ENCODE assay signal across 13 mouse cellular contexts in the genomic region with DNA sequence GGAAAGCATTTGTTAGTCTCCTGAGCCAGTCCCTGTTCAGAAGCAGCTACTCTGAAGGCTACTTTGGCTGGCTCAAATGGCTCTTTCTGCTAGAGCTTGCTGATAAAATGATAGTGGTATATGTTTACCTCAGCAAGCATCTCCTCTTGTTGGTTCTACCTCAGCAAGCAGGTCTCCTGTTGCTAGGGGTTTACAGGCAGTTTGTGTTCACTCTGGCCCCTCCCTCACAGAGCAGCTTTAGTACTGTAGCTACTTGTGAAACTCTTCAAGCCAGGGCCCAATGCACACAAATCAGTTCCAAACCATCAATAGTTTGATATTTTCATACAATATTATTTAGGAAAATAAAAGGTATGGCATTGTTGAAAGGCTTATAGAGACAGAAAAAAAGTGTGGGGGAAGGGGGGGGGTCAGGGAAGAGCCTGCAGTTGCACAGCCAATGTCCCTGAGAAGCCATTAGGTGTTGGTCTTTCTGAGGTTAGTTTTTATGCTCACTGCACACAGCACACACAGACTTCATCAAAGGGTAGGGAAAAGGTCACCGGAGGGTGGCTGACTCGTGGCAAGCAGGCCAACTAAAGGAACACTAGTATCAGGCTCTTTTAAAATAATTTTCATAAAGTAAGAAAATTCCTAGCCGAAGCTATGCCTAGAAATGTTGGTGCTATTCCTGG.
DNase-seq lines count a peak whose midpoint lies in the region; ATAC-seq and TF ChIP-seq lines count a peak whose summit lies in the region.
"Had no signal": no experiment of that assay in that cellular context is flagged by ENCODE, and none has a peak within 500 bp of the region (broad histone marks: within the 10 kb centered on the region; RNA-seq: fewer than 3 reads in every experiment).

No protein-coding gene starts in this region.

- H3K27me3 ChIP-seq in lung, postnatal 0 days (replicated peaks; ENCODE audit: insufficient read depth, low read length), result no peaks in the 10 kb centered on the region
- H3K27me3 ChIP-seq in hindbrain, embryonic 16.5 days (replicated peaks; ENCODE audit: control insufficient read depth, insufficient read depth, low read length), result no peaks in the 10 kb centered on the region
- no peaks in the 10 kb centered on the region for H3K27me3 ChIP-seq in limb, embryonic 13.5 days
- H3K27me3 ChIP-seq in liver, embryonic 11.5 days (replicated peaks; ENCODE audit: control insufficient read depth, insufficient read depth, low read length), result no peaks in the 10 kb centered on the region
- H3K27me3 ChIP-seq: megakaryocyte, embryonic 14.5 days had no signal

- H3K9ac ChIP-seq in lung, postnatal 0 days (replicated peaks; ENCODE audit: low read depth), result no peak overlapping the region
- no peak overlapping the region for H3K9ac ChIP-seq in hindbrain, embryonic 16.5 days (ENCODE audit: low read depth, low read length)
- no peak overlapping the region for H3K9ac ChIP-seq in limb, embryonic 13.5 days
- no peak overlapping the region for H3K9ac ChIP-seq in liver, embryonic 11.5 days (ENCODE audit: low read depth, low read length)
- H3K9ac ChIP-seq: liver, postnatal 0 days had no signal

- intact Hi-C loops in gastrocnemius, adult 2 months (cut with DNase I), result no loop called here

- WGBS in lung, postnatal 0 days, result 67% methylated on average over 3 of the region's 3 CpGs
- WGBS in lung, adult 2 months, result 57% methylated on average over 3 of the region's 3 CpGs
- WGBS in hindbrain, embryonic 16.5 days, result 59% methylated on average over 3 of the region's 3 CpGs
- WGBS in limb, embryonic 13.5 days, result 20% methylated on average over 3 of the region's 3 CpGs
- WGBS in liver, embryonic 11.5 days, result 80% methylated on average over 3 of the region's 3 CpGs

- H3K27ac ChIP-seq in gastrocnemius, adult 2 months, result peak overlapping the region; percentile 4; the same call in 1 of the 2 replicates
- no peak overlapping the region for H3K27ac ChIP-seq in lung, postnatal 0 days (ENCODE audit: low read length)
- no peak overlapping the region for H3K27ac ChIP-seq in hindbrain, embryonic 16.5 days (ENCODE audit: low read depth, low read length)
- no peak overlapping the region for H3K27ac ChIP-seq in limb, embryonic 13.5 days
- no peak overlapping the region for H3K27ac ChIP-seq in liver, embryonic 11.5 days (ENCODE audit: low read depth, low read length)

- no peak for TF ChIP-seq POLR2A in lung, adult 2 months (IDR thresholded peaks at IDR 0.05; ENCODE audit: borderline replicate concordance, extremely low read depth, low read depth, low read length)

- peak overlapping the region; percentile 38 for H3K4me3 ChIP-seq in gastrocnemius, adult 2 months
- H3K4me3 ChIP-seq in lung, postnatal 0 days (ENCODE audit: low read depth, low read length), result no peak overlapping the region
- H3K4me3 ChIP-seq in lung, adult 2 months (replicated peaks; ENCODE audit: extremely low read depth, low read depth, low read length), result no peak overlapping the region
- H3K4me3 ChIP-seq in hindbrain, embryonic 16.5 days (ENCODE audit: low read length), result no peak overlapping the region
- H3K4me3 ChIP-seq in limb, embryonic 13.5 days, result no peak overlapping the region
- H3K4me3 ChIP-seq in liver, embryonic 11.5 days (ENCODE audit: low read depth, low read length), result no peak overlapping the region
- H3K4me3 ChIP-seq: megakaryocyte, embryonic 14.5 days had no signal

- no peaks in the 10 kb centered on the region for H3K4me1 ChIP-seq in lung, postnatal 0 days (ENCODE audit: insufficient read depth, low read depth, low read length)
- no peaks in the 10 kb centered on the region for H3K4me1 ChIP-seq in lung, adult 2 months (ENCODE audit: control insufficient read depth, insufficient read depth, low read length)
- H3K4me1 ChIP-seq in hindbrain, embryonic 16.5 days (ENCODE audit: control insufficient read depth, insufficient read depth, low read depth, low read length), result peaks cover 9% of the 10 kb centered on the region
- H3K4me1 ChIP-seq in limb, embryonic 13.5 days, result peaks cover 56% of the 10 kb centered on the region
- no peaks in the 10 kb centered on the region for H3K4me1 ChIP-seq in liver, embryonic 11.5 days (replicated peaks; ENCODE audit: control insufficient read depth, insufficient read depth, low read length)

- H3K36me3 ChIP-seq in lung, postnatal 0 days (ENCODE audit: insufficient read depth, low read length), result no peaks in the 10 kb centered on the region
- no peaks in the 10 kb centered on the region for H3K36me3 ChIP-seq in hindbrain, embryonic 16.5 days (ENCODE audit: control insufficient read depth, insufficient read depth, low read length)
- no peaks in the 10 kb centered on the region for H3K36me3 ChIP-seq in limb, embryonic 13.5 days
- no peaks in the 10 kb centered on the region for H3K36me3 ChIP-seq in liver, embryonic 11.5 days (ENCODE audit: control insufficient read depth, insufficient read depth, low read length)

- no peak for TF ChIP-seq EP300 in lung, postnatal 0 days (IDR thresholded peaks at IDR 0.05)

- no peak for DNase-seq in gastrocnemius, adult 2 months
- DNase-seq in gastrocnemius, adult 18-20 months (ENCODE audit: low spot score), result no peak
- DNase-seq in lung, postnatal 0 days (ENCODE audit: low spot score), result no peak
- no peak for DNase-seq in lung, adult 2 months
- DNase-seq in liver, embryonic 11.5 days (ENCODE audit: low spot score), result no peak
- no peak for DNase-seq in urinary bladder, adult 2 months (ENCODE audit: low spot score)
- DNase-seq: B cell, adult 2 months; gastrocnemius, postnatal 36 days; liver, postnatal 0 days had no signal

- no peak for TF ChIP-seq CTCF in gastrocnemius, adult 2 months (IDR thresholded peaks at IDR 0.05)
- no peak for TF ChIP-seq CTCF in lung, postnatal 0 days (IDR thresholded peaks at IDR 0.05)
- TF ChIP-seq CTCF in lung, adult 2 months (IDR thresholded peaks at IDR 0.05; ENCODE audit: insufficient read depth, low read length), result no peak

- no peaks in the 10 kb centered on the region for H3K9me3 ChIP-seq in lung, postnatal 0 days (ENCODE audit: low read length)
- H3K9me3 ChIP-seq in hindbrain, embryonic 16.5 days (ENCODE audit: control insufficient read depth, low read length), result no peaks in the 10 kb centered on the region; the same call in 1 of the 2 replicates
- H3K9me3 ChIP-seq in limb, embryonic 13.5 days, result no peaks in the 10 kb centered on the region
- no peaks in the 10 kb centered on the region for H3K9me3 ChIP-seq in liver, embryonic 11.5 days (ENCODE audit: control insufficient read depth, low read length)

- 0 out of 2 replicates have a peak overlapping the region, but pooled peaks have one; percentile 19 for H3K4me2 ChIP-seq in lung, postnatal 0 days (replicated peaks; ENCODE audit: low read depth, low read length)
- no peak overlapping the region for H3K4me2 ChIP-seq in hindbrain, embryonic 16.5 days (ENCODE audit: low read length)
- peak overlapping the region; percentile 44 for H3K4me2 ChIP-seq in limb, embryonic 13.5 days (replicated peaks)
- no peak overlapping the region for H3K4me2 ChIP-seq in liver, embryonic 11.5 days

- ATAC-seq in lung, postnatal 0 days, result no peak
- peak; percentile 25; the same call in 1 of the 2 replicates for ATAC-seq in hindbrain, embryonic 16.5 days
- ATAC-seq in limb, embryonic 13.5 days (ENCODE audit: low FRiP score, low read depth), result 0 out of 2 replicates have a peak, but pooled peaks have one; percentile 34
- no peak for ATAC-seq in liver, embryonic 11.5 days (replicated peaks; ENCODE audit: low FRiP score)
- ATAC-seq: intestine, embryonic 16.5 days; liver, postnatal 0 days had no signal

Comparison
In these comparisons a context has a peak if more than half of its experiments do, and no peak if none do; other contexts are left out.
1. ATAC-seq: peak in hindbrain, embryonic 16.5 days (single experiment) and limb, embryonic 13.5 days (single experiment); none in lung, postnatal 0 days (single experiment) and liver, embryonic 11.5 days (single experiment).
2. H3K4me2 ChIP-seq: peak in lung, postnatal 0 days (single experiment) and limb, embryonic 13.5 days (single experiment); none in hindbrain, embryonic 16.5 days (single experiment) and liver, embryonic 11.5 days (single experiment).